Mouse (Mus musculus) heart, embryonic 14.5 days (tissue): ENCODE data around the gene Hmg20b. TPM values are rescaled to one million over a fixed set of nuclear protein-coding genes. Genes with fewer than 3 reads are reported as not detected.

Experiments used
- ATAC-seq: fragments of 200-750 bp; cut with Nextera tagmentation; 2 replicates; pipeline ENCODE4 v1.8.0; 2017; ENCODE audit warnings: low read depth, moderate TSS enrichment; ENCODE audit not compliant: insufficient number of reproducible peaks, insufficient read depth, low FRiP score
- H3K27ac ChIP-seq, 2 experiments: fragments of 200-500 bp in 1 of 2; fragments of 300-500 bp in 1 of 2; sonication (generic) in 1 of 2; replicated peaks in 1 of 2; 2 replicates each; pipeline ENCODE4 v1.5.1; 2012 to 2014; ENCODE audit warnings: low read depth in 2 of 2, low read length in 2 of 2, control low read depth in 1 of 2, mild to moderate bottlenecking in 1 of 2, mixed read lengths in 1 of 2; ENCODE audit not compliant: control insufficient read depth in 1 of 2, insufficient read depth in 1 of 2
- H3K27me3 ChIP-seq: fragments of 300-500 bp; sonication (generic); 2 replicates; pipeline ENCODE4 v1.6.1; 2014; ENCODE audit warnings: mild to moderate bottlenecking, low read length, control low read depth; ENCODE audit not compliant: control insufficient read depth, insufficient read depth
- H3K36me3 ChIP-seq: fragments of 300-500 bp; sonication (generic); 2 replicates; pipeline ENCODE4 v1.6.1; 2014; ENCODE audit warnings: mild to moderate bottlenecking, control low read depth, low read length, mixed read lengths; ENCODE audit not compliant: control insufficient read depth, insufficient read depth
- H3K4me1 ChIP-seq, 2 experiments: fragments of 200-500 bp in 1 of 2; fragments of 300-500 bp in 1 of 2; sonication (generic) in 1 of 2; 2 replicates each; pipeline ENCODE4 v1.6.1; 2012 to 2014; ENCODE audit warnings: low read length in 2 of 2, control low read depth in 1 of 2, mixed read lengths in 1 of 2; ENCODE audit not compliant: control insufficient read depth in 2 of 2, insufficient read depth in 2 of 2
- H3K4me2 ChIP-seq: fragments of 300-500 bp; sonication (generic); 2 replicates; pipeline ENCODE4 v1.6.1; 2014; ENCODE audit warnings: mild to moderate bottlenecking, low read length
- H3K4me3 ChIP-seq, 2 experiments: fragments of 200-500 bp in 1 of 2; fragments of 300-500 bp in 1 of 2; sonication (generic) in 1 of 2; 2 replicates each; pipeline ENCODE4 v1.5.1; 2012 to 2014; ENCODE audit warnings: low read length in 2 of 2, mild to moderate bottlenecking in 2 of 2, control low read depth in 1 of 2, low read depth in 1 of 2, moderate library complexity in 1 of 2; ENCODE audit not compliant: control insufficient read depth in 1 of 2, insufficient read depth in 1 of 2
- H3K9ac ChIP-seq: fragments of 300-500 bp; sonication (generic); 2 replicates; pipeline ENCODE4 v1.6.1; 2014; ENCODE audit warnings: mild to moderate bottlenecking, low read length
- H3K9me3 ChIP-seq: fragments of 300-500 bp; sonication (generic); 2 replicates; pipeline ENCODE4 v1.6.1; 2016; ENCODE audit warnings: low read length, control low read depth; ENCODE audit not compliant: control insufficient read depth
- WGBS: fragments of 180-500 bp; shearing (Covaris S2); extraction: QIAGEN DNeasy Blood & Tissue Kit; methylation state at CpG from one replicate; pipeline ENCODE4 v1.1.7; 2014; 5-methylcytosine and 5-hydroxymethylcytosine counted together
- polyA plus RNA-seq: library from polyadenylated mRNA; unstranded; fragments of >200 nt; fragmentation: Nextera tagmentation; extraction: Ambion mirVana; gene quantifications from 2 replicates; pipeline ENCODE4 v1.2.1, GENCODE M21; 2014

Gene Hmg20b
- polyA plus RNA-seq, 1 experiment from 2014 or later = 97.0 TPM

DNA sequence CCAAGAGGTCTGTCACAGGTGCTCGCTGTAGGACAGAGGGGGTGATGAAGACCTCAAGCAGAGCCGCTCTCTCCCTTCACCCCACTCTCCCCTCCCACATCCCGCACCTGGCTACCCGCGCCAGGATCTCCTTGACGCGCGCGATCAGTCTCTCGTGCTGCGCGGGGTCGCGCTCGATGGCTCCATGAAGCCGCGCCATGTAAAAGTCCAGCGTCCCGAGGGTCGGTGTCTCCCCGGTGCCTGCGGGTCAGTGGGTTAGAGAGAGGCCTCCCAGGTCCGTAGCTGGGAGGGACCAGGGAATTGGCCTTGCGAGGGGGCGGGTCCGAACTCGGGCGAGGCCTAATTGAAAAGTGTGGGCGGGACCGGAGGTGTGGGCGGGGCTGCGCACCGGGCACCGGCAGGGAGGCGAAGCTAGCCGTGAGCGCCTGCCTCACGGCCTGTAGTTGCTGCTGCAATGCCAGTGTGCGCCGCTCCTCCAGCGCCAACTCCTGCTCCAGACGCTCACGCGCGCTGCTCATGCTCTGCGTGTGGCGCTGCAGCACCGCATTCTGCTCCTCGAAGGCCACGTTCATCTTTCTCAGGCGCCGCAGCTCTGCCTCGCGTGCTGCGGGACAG, 3.7 kb downstream of the Hmg20b start:
- Histone ChIP-seq H3K4me1 (peaks cover 17 to 28% of the 10 kb centered on the region in 2 experiments), H3K27me3 (peaks cover 19% of the 10 kb centered on the region), H3K9ac (peak overlapping the region; percentile 7; the same call in 1 of the 2 replicates), H3K9me3 (no peaks in the 10 kb centered on the region), H3K36me3 (peaks cover 34% of the 10 kb centered on the region), H3K4me3 (peak overlapping the region; percentile 4 to 10; a peak in 2 of 4 replicates), H3K27ac (no peak overlapping the region), H3K4me2 (peak overlapping the region; percentile 49)
- WGBS = 17% methylated on average over 55 of the region's 55 CpGs
- ATAC-seq = no peak

DNA sequence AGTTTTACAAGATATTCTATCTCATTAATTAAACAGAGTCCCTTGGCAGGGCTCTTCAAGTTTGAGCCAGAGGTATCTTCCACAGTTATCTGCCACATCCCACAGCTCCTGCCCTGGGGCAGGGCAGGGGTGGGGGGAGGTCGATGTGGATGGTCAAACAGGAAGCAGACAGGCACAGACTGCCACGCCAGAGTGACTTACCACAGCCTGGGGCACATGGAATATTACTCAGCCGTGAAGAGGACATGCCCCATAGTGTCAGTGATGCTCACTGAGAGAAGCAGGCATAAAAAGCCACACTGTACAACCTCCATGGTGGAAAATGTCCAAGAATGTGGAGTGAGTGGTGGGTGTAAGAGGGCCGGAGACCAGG, 5.1 kb downstream of the Hmg20b start:
- H3K4me3 ChIP-seq = no peak overlapping the region
- 80% methylated on average over 4 of the region's 4 CpGs for WGBS
- H3K4me2 ChIP-seq = no peak overlapping the region
- no peaks in the 10 kb centered on the region for H3K9me3 ChIP-seq
- peaks cover 17 to 26% of the 10 kb centered on the region in 2 experiments for H3K4me1 ChIP-seq
- ATAC-seq = no peak
- H3K27me3 ChIP-seq = peaks cover 19% of the 10 kb centered on the region
- no peak overlapping the region for H3K9ac ChIP-seq
- H3K27ac ChIP-seq = no peak overlapping the region
- peaks cover 34% of the 10 kb centered on the region for H3K36me3 ChIP-seq

DNA sequence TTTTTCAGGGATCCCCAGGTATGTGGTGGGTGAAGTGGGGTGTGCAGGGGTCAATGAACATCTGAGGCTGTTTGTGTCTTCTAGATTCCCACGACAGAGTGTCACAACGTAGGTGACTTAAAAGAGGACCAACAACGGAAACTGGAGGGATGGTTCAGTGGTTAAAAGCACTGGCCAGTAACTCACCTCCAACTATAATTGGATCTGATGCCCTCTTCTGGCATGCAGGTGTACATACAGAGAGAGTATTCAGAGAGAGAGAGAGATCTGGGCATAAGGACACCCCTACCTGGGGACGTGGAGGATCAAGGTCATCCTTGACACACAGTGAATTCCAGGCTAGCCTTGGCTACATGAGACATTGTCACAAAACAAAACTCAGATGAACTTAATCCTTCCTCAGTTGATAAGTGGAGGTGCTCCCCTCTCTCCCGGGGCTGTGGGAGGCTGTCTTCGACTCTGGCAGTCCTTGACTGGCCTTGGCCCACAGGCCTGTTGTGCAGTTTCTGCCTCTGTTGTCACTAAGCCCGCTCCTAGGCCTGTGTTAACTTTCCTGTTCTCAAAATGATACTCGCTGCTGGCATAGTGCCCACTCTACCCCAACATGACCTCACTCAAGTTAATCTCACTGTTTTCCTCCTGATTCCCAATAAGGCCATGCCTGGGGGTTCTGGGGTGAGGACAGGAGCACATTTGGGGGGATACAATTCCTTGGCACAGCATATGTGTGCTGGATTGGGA, 5.7 kb downstream of the Hmg20b start:
- Histone ChIP-seq H3K36me3 (peaks cover 34% of the 10 kb centered on the region), H3K27me3 (peaks cover 19% of the 10 kb centered on the region), H3K9ac (no peak overlapping the region), H3K9me3 (no peaks in the 10 kb centered on the region), H3K4me1 (peaks cover 17 to 26% of the 10 kb centered on the region in 2 experiments), H3K4me2 (no peak overlapping the region), H3K27ac (no peak overlapping the region; a peak in 1 of 4 replicates), H3K4me3 (no peak overlapping the region)
- 35% methylated on average over 8 of the region's 8 CpGs for WGBS
- ATAC-seq = no peak

DNA sequence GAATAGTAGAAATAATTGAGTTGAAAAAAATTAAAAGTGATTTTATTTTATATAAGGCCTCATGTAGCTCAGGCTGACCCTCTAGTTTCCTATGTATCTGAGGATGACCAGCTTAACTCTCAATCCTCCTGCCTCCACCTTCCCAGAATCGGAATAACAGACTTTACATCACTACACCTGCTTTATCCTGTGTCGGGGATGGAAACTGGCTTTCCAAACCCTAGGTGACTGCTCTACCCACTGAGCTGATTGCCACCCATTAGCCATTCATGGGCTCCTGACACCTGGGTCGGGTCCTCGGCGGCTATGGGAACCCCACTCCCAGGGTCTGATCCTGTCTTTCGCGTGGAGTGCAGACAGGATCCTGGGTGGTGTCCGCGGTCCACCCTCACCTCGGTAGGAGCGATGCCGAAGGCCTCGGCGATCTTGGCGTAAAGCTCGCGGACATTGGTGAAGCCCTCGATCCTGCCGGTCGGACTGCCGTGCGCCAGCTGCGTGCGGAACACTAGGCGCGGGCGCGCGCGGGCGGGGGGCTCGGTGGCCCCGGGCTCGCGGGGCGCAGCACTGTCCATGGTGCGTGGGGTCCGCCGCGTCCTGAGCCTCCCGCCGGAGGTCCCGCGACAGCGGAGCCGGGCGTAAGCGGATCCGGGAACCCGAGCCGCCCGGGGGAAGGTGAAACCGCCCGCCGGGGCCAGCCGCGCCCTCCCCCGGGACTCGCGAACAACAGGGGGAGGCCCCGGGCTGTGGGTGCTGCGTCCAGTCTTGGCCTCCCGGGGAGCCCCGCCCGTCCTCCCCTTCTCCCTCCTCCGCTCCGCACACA, 7.4 kb downstream of the Hmg20b start, which contains the start of gene Gipc3:
Gipc3 (minus strand) TSS at position 581 of the 820 bp plus-strand sequence.
- peak within 1 kb of the TSS; percentile 45 to 51 for H3K4me3 ChIP-seq
- H3K27ac ChIP-seq = no peak within 1 kb of the TSS
- no peaks in the 10 kb centered on the region for H3K9me3 ChIP-seq
- H3K36me3 ChIP-seq = peaks cover 24% of the 10 kb centered on the region
- peak within 1 kb of the TSS; percentile 75 for H3K9ac ChIP-seq
- peaks cover 19% of the 10 kb centered on the region for H3K27me3 ChIP-seq
- peak within 1 kb of the TSS; percentile 87 for H3K4me2 ChIP-seq
- 5% methylated on average over 55 of the region's 67 CpGs for WGBS
- H3K4me1 ChIP-seq = peaks cover 10 to 13% of the 10 kb centered on the region in 2 experiments
- no peak for ATAC-seq

DNA sequence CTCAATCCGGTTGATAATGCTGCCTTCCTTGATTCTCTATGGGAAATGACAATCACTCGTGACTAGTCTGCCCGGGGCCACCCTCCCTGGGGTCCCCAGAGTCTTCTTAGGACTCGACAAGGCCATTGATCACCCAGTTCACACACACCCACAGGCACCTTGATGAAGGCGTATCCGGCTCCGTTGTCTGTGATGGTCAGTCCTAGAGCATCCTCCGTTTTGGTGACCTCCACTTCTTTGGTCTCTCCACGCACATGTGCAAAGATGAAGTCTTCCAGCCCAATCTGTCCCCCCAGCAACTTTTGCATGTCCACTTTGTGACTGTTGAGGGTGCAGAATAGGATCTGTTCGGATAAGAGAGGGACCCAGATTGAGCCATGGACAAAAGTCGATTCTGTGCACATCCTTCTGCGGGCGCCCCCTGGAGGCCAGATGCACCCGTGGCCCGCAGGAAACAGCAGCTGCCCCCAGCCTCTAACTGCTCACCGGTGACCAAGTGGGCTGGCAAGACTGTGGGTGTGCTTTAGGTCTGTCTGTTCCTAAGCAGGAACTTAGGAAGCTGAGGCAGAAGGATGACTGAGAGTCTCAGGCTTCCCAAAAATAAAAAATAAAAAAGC, 8.8 kb downstream of the Hmg20b start:
- H3K4me2 ChIP-seq = no peak overlapping the region
- peaks cover 12% of the 10 kb centered on the region; the same call in 1 of the 2 replicates for H3K36me3 ChIP-seq
- peaks cover 19% of the 10 kb centered on the region for H3K27me3 ChIP-seq
- peaks cover 0 to under 1% of the 10 kb centered on the region in 2 experiments; a peak in 1 of 4 replicates for H3K4me1 ChIP-seq
- 32% methylated on average over 16 of the region's 16 CpGs for WGBS
- no peak for ATAC-seq
- no peak overlapping the region for H3K4me3 ChIP-seq
- H3K27ac ChIP-seq = no peak overlapping the region
- H3K9ac ChIP-seq = no peak overlapping the region
- no peaks in the 10 kb centered on the region for H3K9me3 ChIP-seq

DNA sequence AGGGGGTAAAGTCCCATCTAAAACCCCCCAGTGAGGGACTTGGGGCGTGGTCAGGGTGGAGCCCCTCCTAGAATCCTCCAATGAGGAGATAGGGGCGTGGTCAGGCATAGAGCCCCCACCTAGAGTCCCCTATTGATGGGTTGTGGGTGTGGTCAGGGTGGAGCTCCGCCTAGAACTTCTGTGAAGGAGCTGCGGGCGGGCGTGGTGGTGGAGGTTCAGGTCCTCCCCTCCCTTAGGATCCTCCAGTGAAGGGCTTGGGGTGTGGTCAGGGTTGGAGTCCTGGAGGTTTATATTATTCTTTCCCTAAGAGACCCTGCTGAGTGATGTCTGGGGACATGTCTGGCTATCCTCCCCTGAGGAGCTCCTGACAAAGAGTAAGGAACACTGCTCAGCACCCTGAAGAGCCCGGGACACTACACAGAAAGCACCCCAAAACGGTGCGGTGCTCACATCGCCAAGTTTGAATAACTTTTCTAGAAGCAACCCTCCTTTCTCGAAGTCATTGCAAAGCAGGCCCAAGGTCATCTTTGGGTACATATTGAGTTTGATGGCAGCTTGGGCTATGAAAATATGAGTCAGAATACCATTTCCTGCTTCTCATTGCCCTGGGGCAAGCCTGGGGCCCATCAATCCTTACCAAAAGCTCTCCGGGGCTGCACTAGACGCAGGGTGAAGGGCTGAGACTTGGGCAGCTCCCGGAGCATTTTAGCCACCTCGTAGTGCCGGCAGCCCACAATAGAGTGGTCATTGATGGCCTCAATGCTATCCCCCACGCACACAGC, 9.5 kb downstream of the Hmg20b start:
- ATAC-seq = no peak; the same call in 1 of the 2 replicates
- Histone ChIP-seq H3K9ac (no peak overlapping the region), H3K9me3 (no peaks in the 10 kb centered on the region), H3K27me3 (peaks cover 19% of the 10 kb centered on the region), H3K4me2 (no peak overlapping the region), H3K27ac (no peak overlapping the region), H3K4me3 (no peak overlapping the region), H3K36me3 (0 out of 2 replicates have a peak, but pooled peaks cover 6% of the 10 kb centered on the region), H3K4me1 (peaks cover 0 to 5% of the 10 kb centered on the region in 2 experiments; a peak in 1 of 4 replicates)
- WGBS = 43% methylated on average over 17 of the region's 17 CpGs
